Mouse (Mus musculus) limb, embryonic 12.5 days (tissue): ENCODE measurements around the gene Rflnb. TPM values are rescaled to one million over a fixed set of nuclear protein-coding genes. Genes with fewer than 3 reads are reported as not detected.

Experiments used
- ATAC-seq: fragments of 200-750 bp; cut with Nextera tagmentation; 2 replicates; pipeline ENCODE4 v1.8.0; 2017; ENCODE audit warnings: low read depth, moderate TSS enrichment; ENCODE audit not compliant: insufficient number of reproducible peaks, insufficient read depth, low FRiP score, low TSS enrichment
- H3K27ac ChIP-seq: fragments of 300-500 bp; sonication (generic); 2 replicates; pipeline ENCODE4 v1.5.1; 2016; ENCODE audit warnings: mild to moderate bottlenecking, moderate library complexity
- H3K27me3 ChIP-seq: fragments of 300-500 bp; sonication (generic); 2 replicates; pipeline ENCODE4 v1.6.1; 2016; ENCODE audit warnings: mild to moderate bottlenecking, moderate library complexity
- H3K36me3 ChIP-seq: fragments of 300-500 bp; sonication (generic); 2 replicates; pipeline ENCODE4 v1.6.1; 2016; ENCODE audit warnings: mild to moderate bottlenecking, moderate library complexity
- H3K4me1 ChIP-seq: fragments of 300-500 bp; sonication (generic); replicated peaks from 2 replicates; pipeline ENCODE4 v1.6.1; 2016
- H3K4me2 ChIP-seq: fragments of 300-500 bp; sonication (generic); 2 replicates; pipeline ENCODE4 v1.6.1; 2016; ENCODE audit warnings: mild to moderate bottlenecking, moderate library complexity
- H3K4me3 ChIP-seq: fragments of 300-500 bp; sonication (generic); replicated peaks from 2 replicates; pipeline ENCODE4 v1.5.1; 2016; ENCODE audit warnings: mild to moderate bottlenecking
- H3K9ac ChIP-seq: fragments of 300-500 bp; sonication (generic); replicated peaks from 2 replicates; pipeline ENCODE4 v1.6.1; 2016; ENCODE audit warnings: mild to moderate bottlenecking, moderate library complexity
- H3K9me3 ChIP-seq: fragments of 300-500 bp; sonication (generic); 2 replicates; pipeline ENCODE4 v1.6.1; 2016; ENCODE audit warnings: mild to moderate bottlenecking, moderate library complexity
- WGBS: fragments of 180-500 bp; shearing (Covaris S2); methylation state at CpG from one replicate; pipeline ENCODE4 v1.1.7; 2016; 5-methylcytosine and 5-hydroxymethylcytosine counted together
- polyA plus RNA-seq: library from polyadenylated mRNA; unstranded; fragments of >200 nt; fragmentation: Nextera tagmentation; extraction: Ambion mirVana; gene quantifications from 2 replicates; pipeline ENCODE4 v1.2.1, GENCODE M21; 2016

Rflnb gene
- polyA plus RNA-seq, 1 experiment from 2014 or later = 50.9 TPM

DNA sequence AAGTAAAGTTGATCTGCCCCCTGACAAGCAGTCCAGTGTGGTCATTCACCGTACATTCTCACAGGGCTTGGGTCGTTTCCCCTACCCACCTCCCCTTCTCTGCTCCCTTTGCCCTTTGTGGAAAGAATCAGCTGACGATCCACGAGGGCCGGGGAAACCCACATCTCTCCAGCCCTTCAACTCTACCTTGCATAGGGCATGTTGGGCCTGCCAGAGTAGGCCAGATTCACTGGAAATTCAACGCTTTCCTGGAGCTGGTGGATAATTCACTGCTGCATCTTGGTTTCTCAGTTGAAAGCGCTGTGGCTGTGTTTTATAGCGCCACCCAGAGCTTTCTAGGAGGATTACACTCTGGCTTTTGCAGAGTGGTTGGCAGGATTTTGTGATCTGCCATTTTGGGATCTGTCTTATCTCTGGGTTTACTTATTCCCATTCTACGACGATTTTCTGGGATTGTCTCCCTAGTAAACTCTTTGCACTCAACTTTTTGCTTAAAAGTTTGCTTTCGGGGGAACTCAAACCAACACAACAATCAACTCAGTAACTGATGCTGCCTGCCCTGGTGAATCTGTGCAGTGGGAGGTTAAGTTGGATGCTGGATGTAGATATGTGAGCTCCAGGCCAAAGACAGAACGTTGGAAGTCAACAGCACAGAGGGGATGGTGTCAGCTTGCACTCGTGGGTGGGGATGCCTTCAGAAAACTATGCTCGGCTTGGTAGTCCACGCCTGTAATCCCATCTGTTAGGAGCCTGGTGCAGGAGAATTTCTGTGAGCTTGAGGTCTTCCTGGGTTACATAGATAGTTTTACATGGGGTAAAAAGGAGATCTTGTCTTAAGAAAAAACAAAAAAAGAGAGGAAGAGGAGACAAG, 36.4 kb downstream of the Rflnb start:
- Histone ChIP-seq H3K4me2 (no peak overlapping the region), H3K4me1 (no peaks in the 10 kb centered on the region), H3K36me3 (no peaks in the 10 kb centered on the region), H3K9ac (no peak overlapping the region), H3K4me3 (no peak overlapping the region), H3K9me3 (no peaks in the 10 kb centered on the region), H3K27me3 (no peaks in the 10 kb centered on the region), H3K27ac (no peak overlapping the region)
- WGBS = 76% methylated on average over 15 of the region's 15 CpGs
- no peak for ATAC-seq

DNA sequence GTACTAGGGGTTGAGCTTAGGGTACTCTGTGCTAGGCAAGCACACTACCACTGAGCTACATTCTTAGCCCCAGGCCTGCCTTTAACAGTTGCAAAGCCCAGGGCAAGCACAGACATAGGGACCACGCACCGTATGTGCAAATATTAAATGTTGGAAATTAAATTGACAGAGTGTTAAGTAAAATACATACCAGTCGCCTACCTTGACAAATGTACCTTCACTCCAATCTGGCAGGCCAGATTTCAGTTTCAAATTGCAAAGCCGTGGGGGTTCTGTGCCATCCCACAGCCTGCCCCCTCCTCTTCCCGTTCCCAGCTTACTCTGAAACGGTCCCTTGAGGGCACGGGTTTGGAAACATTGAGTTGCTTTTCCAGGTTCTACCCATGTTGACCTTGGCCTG, 41.6 kb downstream of the Rflnb start:
- H3K27me3 ChIP-seq = no peaks in the 10 kb centered on the region
- H3K4me1 ChIP-seq = no peaks in the 10 kb centered on the region
- H3K27ac ChIP-seq = no peak overlapping the region
- no peak for ATAC-seq
- no peaks in the 10 kb centered on the region for H3K36me3 ChIP-seq
- H3K9me3 ChIP-seq = no peaks in the 10 kb centered on the region
- 71% methylated on average over 7 of the region's 7 CpGs for WGBS
- H3K4me2 ChIP-seq = no peak overlapping the region
- no peak overlapping the region for H3K4me3 ChIP-seq
- no peak overlapping the region for H3K9ac ChIP-seq

- no peak for ATAC-seq
These were observed 43.0 kb downstream of the Rflnb start for GRCm38 (mm10) chr11:75984581-75984980.

DNA sequence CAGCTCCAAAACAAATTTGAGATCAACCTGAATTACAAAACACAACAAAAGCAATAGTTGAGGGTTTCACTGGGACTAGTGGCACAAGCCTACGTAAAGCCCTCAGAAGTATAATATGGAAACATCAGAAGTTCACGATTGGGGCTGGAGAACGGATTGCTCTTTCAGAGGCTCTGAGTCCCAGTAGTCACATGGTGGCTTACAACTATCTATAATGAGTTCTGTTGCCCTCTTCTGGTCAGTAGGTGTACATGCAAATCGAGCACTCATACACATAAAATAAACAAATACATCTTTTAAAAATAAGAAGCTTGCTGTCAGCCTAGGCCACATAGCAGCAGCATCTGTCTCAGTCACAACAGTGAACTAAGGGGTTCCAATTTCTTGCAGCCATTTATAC, 44.4 kb downstream of the Rflnb start:
- 78% methylated on average over 4 of the region's 4 CpGs for WGBS
- Histone ChIP-seq H3K4me3 (no peak overlapping the region), H3K27ac (no peak overlapping the region), H3K9ac (no peak overlapping the region), H3K9me3 (no peaks in the 10 kb centered on the region), H3K4me1 (peaks cover 4% of the 10 kb centered on the region; the same call in 1 of the 2 replicates), H3K4me2 (no peak overlapping the region), H3K27me3 (no peaks in the 10 kb centered on the region), H3K36me3 (no peaks in the 10 kb centered on the region)
- ATAC-seq = no peak

More at GRCm38 (mm10) chr11:75984581-75984980, 43.0 kb downstream of the Rflnb start:
- H3K9ac ChIP-seq = no peak overlapping the region
- no peak overlapping the region for H3K4me2 ChIP-seq
- WGBS = 89% methylated on average over 1 of the region's 1 CpGs
- no peaks in the 10 kb centered on the region for H3K9me3 ChIP-seq
- H3K4me3 ChIP-seq = no peak overlapping the region
- no peak overlapping the region for H3K27ac ChIP-seq
- no peaks in the 10 kb centered on the region for H3K36me3 ChIP-seq
- peaks cover 4% of the 10 kb centered on the region; the same call in 1 of the 2 replicates for H3K4me1 ChIP-seq
- no peaks in the 10 kb centered on the region for H3K27me3 ChIP-seq

DNA sequence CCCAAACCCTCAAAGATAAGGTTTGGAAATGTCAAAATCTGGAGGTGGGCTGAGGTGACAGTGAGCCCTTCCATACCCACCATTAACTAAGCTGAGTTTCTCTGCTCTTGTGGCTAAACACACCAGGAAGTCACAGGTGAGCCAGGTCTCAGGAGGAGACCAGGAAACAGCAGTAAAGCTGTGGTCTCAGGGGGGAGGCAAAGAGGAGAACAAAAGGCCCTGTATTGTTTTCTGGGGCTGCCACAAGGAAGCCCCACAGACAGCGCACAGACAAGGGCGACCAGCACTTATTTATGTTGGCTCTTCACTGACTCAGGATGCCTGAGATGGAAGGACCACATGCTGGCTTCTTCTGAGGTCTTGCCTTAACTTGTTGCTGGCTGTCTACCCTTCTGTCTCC, 47.2 kb downstream of the Rflnb start:
- no peaks in the 10 kb centered on the region for H3K27me3 ChIP-seq
- no peak overlapping the region for H3K27ac ChIP-seq
- peaks cover 4% of the 10 kb centered on the region for H3K4me1 ChIP-seq
- no peaks in the 10 kb centered on the region for H3K9me3 ChIP-seq
- no peak overlapping the region for H3K4me3 ChIP-seq
- H3K36me3 ChIP-seq = no peaks in the 10 kb centered on the region
- H3K9ac ChIP-seq = no peak overlapping the region
- 38% methylated on average over 2 of the region's 2 CpGs for WGBS
- H3K4me2 ChIP-seq = no peak overlapping the region
- no peak for ATAC-seq

GRCm38 (mm10) chr11:75978051-75978450, 49.5 kb downstream of the Rflnb start:
- no peaks in the 10 kb centered on the region for H3K36me3 ChIP-seq
- H3K9me3 ChIP-seq = 0 out of 2 replicates have a peak, but pooled peaks cover 3% of the 10 kb centered on the region
- peaks cover 6% of the 10 kb centered on the region for H3K4me1 ChIP-seq
- ATAC-seq = no peak
- WGBS = 72% methylated on average over 6 of the region's 6 CpGs
- no peak overlapping the region for H3K4me3 ChIP-seq
- H3K4me2 ChIP-seq = no peak overlapping the region
- H3K27me3 ChIP-seq = 0 out of 2 replicates have a peak, but pooled peaks cover 2% of the 10 kb centered on the region
- no peak overlapping the region for H3K27ac ChIP-seq
- H3K9ac ChIP-seq = no peak overlapping the region

DNA sequence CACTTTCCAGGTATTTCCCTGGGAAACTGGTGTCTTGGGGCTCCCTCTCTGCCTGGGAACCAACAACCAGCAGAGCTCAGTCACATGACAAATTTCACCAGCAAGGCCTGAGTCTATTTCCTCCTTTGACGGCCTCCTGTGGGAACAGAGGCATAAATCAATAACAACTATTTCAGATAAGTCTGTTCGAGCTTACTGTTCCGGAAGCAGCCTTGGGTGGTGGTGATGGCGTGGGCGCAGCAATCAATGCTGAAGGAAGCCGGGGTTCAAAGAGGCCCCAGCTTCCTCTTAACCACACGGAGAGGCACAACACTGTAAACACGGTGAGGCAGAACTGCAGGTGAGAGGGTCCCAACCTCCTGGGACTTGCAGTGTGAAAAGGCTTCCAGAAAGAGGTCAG, 50.8 kb downstream of the Rflnb start:
- Histone ChIP-seq H3K4me1 (peaks cover 12% of the 10 kb centered on the region), H3K27me3 (0 out of 2 replicates have a peak, but pooled peaks cover 5% of the 10 kb centered on the region), H3K4me2 (no peak overlapping the region), H3K36me3 (no peaks in the 10 kb centered on the region), H3K9ac (no peak overlapping the region), H3K27ac (no peak overlapping the region), H3K4me3 (no peak overlapping the region), H3K9me3 (0 out of 2 replicates have a peak, but pooled peaks cover 3% of the 10 kb centered on the region)
- no peak for ATAC-seq
- WGBS = 58% methylated on average over 8 of the region's 8 CpGs

DNA sequence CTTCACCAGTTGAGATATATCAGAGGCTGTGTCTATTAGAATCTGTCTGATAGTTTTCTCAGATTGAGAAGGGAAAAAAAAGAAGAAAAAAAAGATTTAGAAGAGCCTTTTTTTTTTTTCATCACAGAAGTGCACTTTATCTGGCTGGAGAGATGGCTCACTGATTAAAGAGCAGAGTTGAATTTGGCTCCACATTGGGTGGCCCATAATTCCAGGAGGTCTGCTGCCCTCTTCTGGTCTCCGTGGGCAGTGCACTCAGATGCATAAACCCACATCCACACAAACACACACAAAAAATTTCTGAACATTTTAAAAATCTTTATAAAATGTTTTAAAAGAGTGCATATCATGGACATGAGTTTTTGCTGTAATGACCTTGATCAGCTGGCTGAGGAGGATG, 53.6 kb downstream of the Rflnb start:
- Histone ChIP-seq H3K4me3 (no peak overlapping the region), H3K9me3 (0 out of 2 replicates have a peak, but pooled peaks cover 3% of the 10 kb centered on the region), H3K4me2 (no peak overlapping the region), H3K27me3 (peaks cover 20% of the 10 kb centered on the region), H3K27ac (no peak overlapping the region), H3K9ac (no peak overlapping the region), H3K36me3 (no peaks in the 10 kb centered on the region), H3K4me1 (peaks cover 8% of the 10 kb centered on the region)
- WGBS = 88% methylated on average over 1 of the region's 1 CpGs
- ATAC-seq = no peak

GRCm38 (mm10) chr11:75972916-75973567, 54.5 kb downstream of the Rflnb start:
- WGBS = 18% methylated on average over 7 of the region's 7 CpGs
- ATAC-seq = no peak
- H3K4me3 ChIP-seq = no peak overlapping the region
- H3K27me3 ChIP-seq = peaks cover 28% of the 10 kb centered on the region
- H3K9ac ChIP-seq = no peak overlapping the region
- H3K27ac ChIP-seq = no peak overlapping the region
- 0 out of 2 replicates have a peak, but pooled peaks cover 3% of the 10 kb centered on the region for H3K9me3 ChIP-seq
- H3K4me1 ChIP-seq = peaks cover 8% of the 10 kb centered on the region
- no peaks in the 10 kb centered on the region for H3K36me3 ChIP-seq
- no peak overlapping the region for H3K4me2 ChIP-seq

DNA sequence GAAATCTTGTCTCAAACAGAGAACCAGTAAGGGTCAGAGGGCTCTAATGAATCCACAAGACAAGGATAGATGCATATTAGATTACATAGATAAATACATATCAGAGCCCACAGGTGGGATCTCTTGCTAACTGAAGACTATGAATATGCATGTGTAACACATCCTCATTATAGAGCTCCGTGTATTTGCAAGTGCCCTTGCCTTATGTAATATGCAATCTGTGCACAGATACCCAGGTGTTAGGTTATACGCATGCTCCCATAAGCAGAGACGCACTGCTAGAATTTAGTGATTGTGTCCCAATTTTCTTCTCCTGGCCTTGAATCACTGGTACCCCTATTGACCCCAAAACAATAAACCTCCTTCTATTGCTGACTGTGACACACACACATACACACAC, 55.4 kb downstream of the Rflnb start:
- Histone ChIP-seq H3K4me2 (no peak overlapping the region), H3K4me1 (peaks cover 8% of the 10 kb centered on the region), H3K9ac (no peak overlapping the region), H3K27ac (no peak overlapping the region), H3K4me3 (no peak overlapping the region), H3K9me3 (0 out of 2 replicates have a peak, but pooled peaks cover 3% of the 10 kb centered on the region), H3K36me3 (no peaks in the 10 kb centered on the region), H3K27me3 (peaks cover 37% of the 10 kb centered on the region)
- WGBS = 84% methylated on average over 3 of the region's 3 CpGs
- ATAC-seq = no peak

DNA sequence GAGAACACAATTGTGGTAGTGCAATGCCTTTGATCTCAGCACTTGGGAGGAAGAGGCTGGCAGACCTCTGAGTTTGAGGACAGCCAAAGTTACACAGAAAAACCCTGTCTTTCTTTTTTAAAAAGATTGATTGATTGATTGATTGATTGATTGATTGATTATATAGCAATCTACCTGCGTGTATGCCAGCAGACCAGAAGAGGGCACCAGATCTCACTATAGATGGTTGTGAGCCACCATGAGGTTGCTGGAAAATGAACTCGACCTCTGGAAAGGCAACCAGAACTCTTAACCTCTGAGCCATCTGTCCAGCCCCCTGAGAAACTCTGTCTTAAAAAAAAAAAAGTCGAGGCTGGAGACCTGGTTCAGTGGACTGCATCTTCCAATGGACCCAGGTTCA, 57.0 kb downstream of the Rflnb start:
- ATAC-seq = no peak
- Histone ChIP-seq H3K9ac (no peak overlapping the region), H3K27ac (no peak overlapping the region), H3K36me3 (no peaks in the 10 kb centered on the region), H3K4me3 (no peak overlapping the region), H3K27me3 (peaks cover 51% of the 10 kb centered on the region), H3K9me3 (0 out of 2 replicates have a peak, but pooled peaks cover 3% of the 10 kb centered on the region), H3K4me2 (no peak overlapping the region), H3K4me1 (peaks cover 18% of the 10 kb centered on the region)
- 29% methylated on average over 3 of the region's 3 CpGs for WGBS
